Mouse (Mus musculus): Measurements from ENCODE around the gene Setd6.

DNA sequence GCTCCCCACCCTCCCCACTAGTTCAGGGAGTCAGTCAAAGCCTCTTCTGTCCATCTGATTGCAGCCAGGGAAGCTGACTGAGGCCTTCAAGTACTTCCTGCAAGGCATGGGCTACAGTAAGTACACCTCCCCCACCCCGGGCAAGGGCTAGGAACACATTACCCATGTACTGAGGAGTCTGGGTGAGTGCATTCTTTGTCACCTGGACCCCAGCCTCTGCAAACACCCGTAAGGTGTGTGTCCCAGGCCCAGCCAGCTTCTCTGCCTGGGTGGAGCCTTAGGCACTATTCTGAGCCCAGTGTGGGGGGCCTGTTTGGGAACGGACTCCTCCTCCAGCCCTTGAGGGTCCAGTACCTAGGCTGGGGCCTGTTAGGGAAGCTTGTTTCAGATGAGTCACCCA lies 4.7 kb upstream of the Setd6 start:
- TF ChIP-seq CTCF (IDR thresholded peaks at IDR 0.05; ENCODE audit: borderline replicate concordance, insufficient read depth, low read depth, low read length) (no peak), POLR2A (IDR thresholded peaks at IDR 0.05; ENCODE audit: borderline replicate concordance, insufficient read depth, low read length) (no peak)

Data from cerebellum, adult 2 months (tissue).